ENCODE assay signal across 18 mouse cellular contexts in genomic region chrX:87600914-87601313, GRCm38 (mm10).
DNase-seq lines count a peak whose midpoint lies in the region; ATAC-seq and TF ChIP-seq lines count a peak whose summit lies in the region.
"Had no signal": no experiment of that assay in that cellular context is flagged by ENCODE, and none has a peak within 500 bp of the region (broad histone marks: within the 10 kb centered on the region; RNA-seq: fewer than 3 reads in every experiment).

No protein-coding gene starts in this region.

- no peak for TF ChIP-seq EP300 in stomach, postnatal 0 days (optimal IDR thresholded peaks at IDR 0.05)

- no peak overlapping the region for H3K4me2 ChIP-seq in hindbrain, embryonic 14.5 days (replicated peaks)
- H3K4me2 ChIP-seq in hindbrain, embryonic 11.5 days (replicated peaks; ENCODE audit: low read depth, low read length): no peak overlapping the region
- no peak overlapping the region for H3K4me2 ChIP-seq in midbrain, postnatal 0 days (ENCODE audit: low read depth, low read length, poor library complexity, severe bottlenecking)
- H3K4me2 ChIP-seq in midbrain, embryonic 16.5 days (ENCODE audit: low read length): no peak overlapping the region
- H3K4me2 ChIP-seq in stomach, postnatal 0 days (replicated peaks; ENCODE audit: low read depth): no peak overlapping the region
- H3K4me2 ChIP-seq: embryonic facial prominence, embryonic 15.5 days; neural tube, embryonic 12.5 days had no signal

- no peak overlapping the region for H3K4me3 ChIP-seq in hindbrain, embryonic 14.5 days (replicated peaks; ENCODE audit: low read length)
- H3K4me3 ChIP-seq in hindbrain, embryonic 11.5 days (ENCODE audit: low read depth, low read length): no peak overlapping the region
- no peak overlapping the region for H3K4me3 ChIP-seq in midbrain, postnatal 0 days (ENCODE audit: low read depth, low read length)
- no peak overlapping the region for H3K4me3 ChIP-seq in midbrain, embryonic 16.5 days (ENCODE audit: low read depth, low read length)
- no peak overlapping the region for H3K4me3 ChIP-seq in stomach, postnatal 0 days (ENCODE audit: low read depth, low read length)
- H3K4me3 ChIP-seq: embryonic facial prominence, embryonic 15.5 days; midbrain, embryonic 10.5 days; neural tube, embryonic 12.5 days had no signal

- no peaks in the 10 kb centered on the region for H3K27me3 ChIP-seq in hindbrain, embryonic 14.5 days (ENCODE audit: control insufficient read depth, insufficient read depth, low read length)
- no peaks in the 10 kb centered on the region for H3K27me3 ChIP-seq in hindbrain, embryonic 11.5 days (ENCODE audit: control insufficient read depth, insufficient read depth, low read length)
- no peaks in the 10 kb centered on the region for H3K27me3 ChIP-seq in midbrain, postnatal 0 days (ENCODE audit: insufficient read depth, low read length)
- H3K27me3 ChIP-seq in midbrain, embryonic 16.5 days (ENCODE audit: control insufficient read depth, insufficient read depth, low read depth, low read length): no peaks in the 10 kb centered on the region
- H3K27me3 ChIP-seq in stomach, postnatal 0 days (ENCODE audit: control insufficient read depth, insufficient read depth, low read length): no peaks in the 10 kb centered on the region
- H3K27me3 ChIP-seq: embryonic facial prominence, embryonic 15.5 days; neural tube, embryonic 12.5 days had no signal

- H3K36me3 ChIP-seq in hindbrain, embryonic 14.5 days (replicated peaks; ENCODE audit: control insufficient read depth, insufficient read depth): no peaks in the 10 kb centered on the region
- no peaks in the 10 kb centered on the region for H3K36me3 ChIP-seq in hindbrain, embryonic 11.5 days (ENCODE audit: control insufficient read depth, insufficient read depth, low read length)
- H3K36me3 ChIP-seq in midbrain, postnatal 0 days (ENCODE audit: insufficient read depth, low read length): no peaks in the 10 kb centered on the region
- H3K36me3 ChIP-seq in midbrain, embryonic 16.5 days (ENCODE audit: control insufficient read depth, insufficient read depth, low read length): no peaks in the 10 kb centered on the region
- H3K36me3 ChIP-seq in stomach, postnatal 0 days (ENCODE audit: control insufficient read depth, insufficient read depth, low read length): no peaks in the 10 kb centered on the region
- H3K36me3 ChIP-seq: embryonic facial prominence, embryonic 15.5 days; G1E; midbrain, embryonic 10.5 days; neural tube, embryonic 12.5 days had no signal

- no peak overlapping the region for H3K9ac ChIP-seq in hindbrain, embryonic 14.5 days
- H3K9ac ChIP-seq in hindbrain, embryonic 11.5 days (ENCODE audit: low read depth, low read length): no peak overlapping the region
- no peak overlapping the region for H3K9ac ChIP-seq in midbrain, postnatal 0 days (replicated peaks; ENCODE audit: low read length, poor library complexity, severe bottlenecking)
- H3K9ac ChIP-seq in midbrain, embryonic 16.5 days (ENCODE audit: low read depth, low read length): no peak overlapping the region
- H3K9ac ChIP-seq in stomach, postnatal 0 days (ENCODE audit: low read length): no peak overlapping the region
- H3K9ac ChIP-seq: embryonic facial prominence, embryonic 15.5 days; neural tube, embryonic 12.5 days had no signal

- ATAC-seq in hindbrain, embryonic 14.5 days (ENCODE audit: low FRiP score): no peak
- ATAC-seq in hindbrain, embryonic 11.5 days (ENCODE audit: low FRiP score): no peak
- no peak for ATAC-seq in midbrain, postnatal 0 days (ENCODE audit: low FRiP score)
- ATAC-seq in midbrain, embryonic 16.5 days: no peak
- ATAC-seq in stomach, postnatal 0 days (ENCODE audit: low FRiP score, low TSS enrichment): no peak
- no peak for ATAC-seq in megakaryocyte-erythroid progenitor cell, adult 5-6 weeks (replicated peaks; ENCODE audit: low FRiP score, low TSS enrichment, poor library complexity, severe bottlenecking)
- ATAC-seq: inflammation-experienced regulatory T-cells, adult 6 months had no signal

- no peaks in the 10 kb centered on the region for H3K9me3 ChIP-seq in hindbrain, embryonic 14.5 days (ENCODE audit: control insufficient read depth, low read length)
- H3K9me3 ChIP-seq in hindbrain, embryonic 11.5 days (ENCODE audit: control insufficient read depth, low read length): no peaks in the 10 kb centered on the region
- H3K9me3 ChIP-seq in midbrain, postnatal 0 days (ENCODE audit: low read length): no peaks in the 10 kb centered on the region
- no peaks in the 10 kb centered on the region for H3K9me3 ChIP-seq in midbrain, embryonic 16.5 days (replicated peaks; ENCODE audit: control insufficient read depth, low read length, poor library complexity, severe bottlenecking)
- no peaks in the 10 kb centered on the region for H3K9me3 ChIP-seq in stomach, postnatal 0 days (ENCODE audit: control insufficient read depth, low read length)
- H3K9me3 ChIP-seq: embryonic facial prominence, embryonic 15.5 days; G1E; midbrain, embryonic 10.5 days; neural tube, embryonic 12.5 days had no signal

- TF ChIP-seq CTCF in midbrain, postnatal 0 days (IDR thresholded peaks at IDR 0.05): peak; percentile 58
- peak; percentile 36 for TF ChIP-seq CTCF in stomach, postnatal 0 days (IDR thresholded peaks at IDR 0.05; ENCODE audit: low read depth)

- DNase-seq in cerebellum, adult 8-10 months: peak; percentile 10
- no peak for DNase-seq in cerebellum, adult 9-11 months
- peak; percentile 28 for DNase-seq in hindbrain, embryonic 14.5 days (ENCODE audit: low spot score)
- no peak for DNase-seq in hindbrain, embryonic 11.5 days (ENCODE audit: low spot score)
- DNase-seq in midbrain, postnatal 0 days (ENCODE audit: low spot score): peak; percentile 14
- no peak for DNase-seq in stomach, postnatal 0 days (ENCODE audit: low spot score)
- DNase-seq: B cell, adult 2 months; heart, adult 11 months; heart, postnatal 14 days; kidney, postnatal 10 days; thymus, postnatal 14 days had no signal

- no peak overlapping the region for H3K27ac ChIP-seq in hindbrain, embryonic 14.5 days
- H3K27ac ChIP-seq in hindbrain, embryonic 11.5 days (ENCODE audit: low read depth, low read length): no peak overlapping the region
- no peak overlapping the region for H3K27ac ChIP-seq in midbrain, postnatal 0 days (ENCODE audit: low read depth, low read length)
- no peak overlapping the region for H3K27ac ChIP-seq in midbrain, embryonic 16.5 days (ENCODE audit: low read length)
- no peak overlapping the region for H3K27ac ChIP-seq in stomach, postnatal 0 days (replicated peaks)
- H3K27ac ChIP-seq: embryonic facial prominence, embryonic 15.5 days; midbrain, embryonic 10.5 days; neural tube, embryonic 12.5 days had no signal

- no peaks in the 10 kb centered on the region for H3K4me1 ChIP-seq in hindbrain, embryonic 14.5 days (replicated peaks; ENCODE audit: control insufficient read depth, insufficient read depth, low read length)
- H3K4me1 ChIP-seq in hindbrain, embryonic 11.5 days (replicated peaks; ENCODE audit: control insufficient read depth, insufficient read depth, low read length): no peaks in the 10 kb centered on the region
- H3K4me1 ChIP-seq in midbrain, postnatal 0 days (ENCODE audit: insufficient read depth, low read length): no peaks in the 10 kb centered on the region
- H3K4me1 ChIP-seq in midbrain, embryonic 16.5 days (ENCODE audit: control insufficient read depth, insufficient read depth, low read length): no peaks in the 10 kb centered on the region
- H3K4me1 ChIP-seq in stomach, postnatal 0 days (replicated peaks; ENCODE audit: control insufficient read depth, insufficient read depth): no peaks in the 10 kb centered on the region
- H3K4me1 ChIP-seq: embryonic facial prominence, embryonic 15.5 days; midbrain, embryonic 10.5 days; neural tube, embryonic 12.5 days had no signal

Comparison
In these comparisons a context has a peak if more than half of its experiments do, and no peak if none do; other contexts are left out.
1. DNase-seq: peak in cerebellum, adult 8-10 months (single experiment), hindbrain, embryonic 14.5 days (single experiment) and midbrain, postnatal 0 days (single experiment); none in cerebellum, adult 9-11 months (single experiment), hindbrain, embryonic 11.5 days (single experiment) and stomach, postnatal 0 days (single experiment).